Mouse (Mus musculus) forebrain, embryonic 15.5 days (tissue): ENCODE measurements at regions not wholly inside any gene's neighbourhood (a gene's known extent, or its start where the extent isn't known, plus 50 kb on each side); places are given as distances from the start of the nearest gene placed in this dataset.

Experiments
- ATAC-seq: fragments of 200-750 bp; cut with Nextera tagmentation; replicated peaks from 2 replicates; pipeline ENCODE4 v1.8.0; 2017; ENCODE audit warnings: mild to moderate bottlenecking, moderate TSS enrichment, moderate library complexity
- H3K27ac ChIP-seq: fragments of 300-500 bp; sonication (generic); replicated peaks from 2 replicates; pipeline ENCODE4 v1.5.1; 2015; ENCODE audit warnings: mild to moderate bottlenecking, inconsistent platforms
- H3K27me3 ChIP-seq: fragments of 300-500 bp; sonication (generic); 2 replicates; pipeline ENCODE4 v1.6.1; 2015; ENCODE audit warnings: inconsistent platforms
- H3K36me3 ChIP-seq: fragments of 300-500 bp; sonication (generic); 2 replicates; pipeline ENCODE4 v1.6.1; 2015; ENCODE audit warnings: mild to moderate bottlenecking, inconsistent platforms
- H3K4me1 ChIP-seq: fragments of 300-500 bp; sonication (generic); 2 replicates; pipeline ENCODE4 v1.6.1; 2015; ENCODE audit warnings: inconsistent platforms
- H3K4me2 ChIP-seq: fragments of 300-500 bp; sonication (generic); replicated peaks from 2 replicates; pipeline ENCODE4 v1.6.1; 2015; ENCODE audit warnings: mild to moderate bottlenecking, inconsistent platforms
- H3K4me3 ChIP-seq: fragments of 300-500 bp; sonication (generic); 2 replicates; pipeline ENCODE4 v1.5.1; 2015; ENCODE audit warnings: mild to moderate bottlenecking, inconsistent platforms
- H3K9ac ChIP-seq: fragments of 300-500 bp; sonication (generic); replicated peaks from 2 replicates; pipeline ENCODE4 v1.6.1; 2015; ENCODE audit warnings: mild to moderate bottlenecking, inconsistent platforms
- H3K9me3 ChIP-seq: fragments of 300-500 bp; sonication (generic); 2 replicates; pipeline ENCODE4 v1.6.1; 2016; ENCODE audit warnings: inconsistent platforms
- WGBS: fragments of 180-500 bp; shearing (Covaris S2); methylation state at CpG from one replicate; pipeline ENCODE4 v1.1.7; 2015; ENCODE audit warnings: mixed read lengths; 5-methylcytosine and 5-hydroxymethylcytosine counted together

GRCm38 (mm10) chr3:70860909-70861675 lies 853.7 kb downstream of the Otol1 start:
- 43% methylated on average over 8 of the region's 8 CpGs for WGBS
- H3K4me2 ChIP-seq = no peak overlapping the region
- ATAC-seq = peak; percentile 95
- no peak overlapping the region for H3K4me3 ChIP-seq
- H3K4me1 ChIP-seq = peaks cover 6% of the 10 kb centered on the region; the same call in 1 of the 2 replicates
- no peak overlapping the region for H3K9ac ChIP-seq
- no peaks in the 10 kb centered on the region for H3K9me3 ChIP-seq
- no peaks in the 10 kb centered on the region for H3K27me3 ChIP-seq
- H3K27ac ChIP-seq = peak overlapping the region; percentile 74
- no peaks in the 10 kb centered on the region for H3K36me3 ChIP-seq

DNA sequence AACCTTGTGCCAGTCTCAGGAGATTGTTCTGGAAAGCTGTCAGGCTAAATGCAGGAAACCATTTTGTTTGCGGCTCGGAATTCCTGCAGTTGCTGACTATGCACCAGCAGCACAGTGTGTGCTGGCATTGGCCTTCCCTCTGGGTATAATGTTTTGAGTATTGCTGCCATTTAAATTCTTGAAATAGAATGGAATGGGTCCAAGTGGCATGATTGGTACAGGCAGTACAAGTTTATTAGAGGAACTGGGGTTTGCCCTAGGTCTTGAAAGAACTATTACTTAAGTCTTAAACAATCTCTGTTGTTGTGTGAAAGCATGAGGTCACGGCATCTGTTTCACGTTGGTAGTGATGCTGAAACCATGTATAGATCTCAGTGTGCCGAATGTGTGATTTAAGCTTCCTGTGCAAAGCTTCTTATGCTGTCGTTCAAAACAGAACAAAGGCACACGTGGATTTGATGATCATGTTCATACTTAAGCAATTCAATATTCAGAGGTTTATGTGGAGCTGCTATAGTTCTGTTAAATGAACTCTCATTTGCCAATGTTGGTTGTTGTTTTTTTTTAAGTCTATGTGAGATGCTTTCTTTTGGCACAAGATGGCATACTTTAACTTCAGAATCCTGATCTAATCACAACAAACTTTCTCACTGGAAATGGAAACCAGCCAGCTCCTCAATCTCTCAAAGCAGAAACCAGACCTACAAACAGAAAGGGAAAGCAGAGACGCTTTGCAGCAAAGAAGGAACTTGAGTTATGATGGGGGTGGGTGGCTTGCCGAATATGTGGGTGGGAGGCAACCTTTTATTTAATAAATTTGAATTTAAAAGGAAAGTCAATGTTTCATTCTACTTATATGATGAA lies 866.5 kb downstream of the Otol1 start:
- no peaks in the 10 kb centered on the region for H3K27me3 ChIP-seq
- 38% methylated on average over 9 of the region's 9 CpGs for WGBS
- ATAC-seq = peak; percentile 78
- H3K9me3 ChIP-seq = no peaks in the 10 kb centered on the region
- H3K4me2 ChIP-seq = no peak overlapping the region
- no peak overlapping the region for H3K4me3 ChIP-seq
- H3K27ac ChIP-seq = peak overlapping the region; percentile 54
- H3K36me3 ChIP-seq = no peaks in the 10 kb centered on the region
- no peak overlapping the region for H3K9ac ChIP-seq
- H3K4me1 ChIP-seq = peaks cover 11% of the 10 kb centered on the region

DNA sequence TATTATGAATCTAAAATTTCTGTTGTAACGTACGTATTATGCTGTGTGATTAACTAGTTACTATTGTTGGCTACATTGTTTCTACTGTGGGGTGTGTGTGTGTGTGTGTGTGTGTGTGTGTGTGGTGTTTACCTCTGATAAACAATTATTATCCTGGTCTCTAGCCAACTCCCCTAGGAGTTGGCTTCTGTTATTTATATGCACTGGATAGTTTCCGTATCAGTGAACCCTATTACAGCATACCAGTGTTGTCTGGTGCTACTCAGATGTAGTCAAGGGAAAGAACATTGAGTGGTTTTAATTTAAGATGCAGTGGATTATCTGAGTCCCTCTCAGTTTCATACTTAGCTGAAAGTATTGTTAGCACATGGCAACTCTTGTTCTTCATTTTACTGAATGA lies 867.2 kb downstream of the Otol1 start:
- Histone ChIP-seq H3K36me3 (no peaks in the 10 kb centered on the region), H3K4me1 (peaks cover 11% of the 10 kb centered on the region), H3K27me3 (no peaks in the 10 kb centered on the region), H3K27ac (no peak overlapping the region), H3K9me3 (no peaks in the 10 kb centered on the region), H3K4me2 (no peak overlapping the region), H3K9ac (no peak overlapping the region), H3K4me3 (no peak overlapping the region)
- WGBS = 38% methylated on average over 3 of the region's 3 CpGs
- ATAC-seq = peak; percentile 68
